Mouse (Mus musculus): ENCODE measurements around the gene Rnf38.
A peak's percentile ranks its signal among the peaks of the same experiment; 100 is the strongest.

- TF ChIP-seq CTCF (IDR thresholded peaks at IDR 0.05; ENCODE audit: borderline replicate concordance, extremely low read depth, insufficient read depth, insufficient read length), result peak; percentile 25; the same call in 1 of the 2 replicates
- no peak for TF ChIP-seq POLR2A (IDR thresholded peaks at IDR 0.05; ENCODE audit: borderline replicate concordance, extremely low read depth, insufficient read depth, insufficient read length, poor library complexity, severe bottlenecking)
These were observed 33.6 kb downstream of the Rnf38 start for GRCm38 (mm10) chr4:44199968-44200367.
